Comparison of ENCODE assay signal across 18 mouse cellular contexts in the genomic region with DNA sequence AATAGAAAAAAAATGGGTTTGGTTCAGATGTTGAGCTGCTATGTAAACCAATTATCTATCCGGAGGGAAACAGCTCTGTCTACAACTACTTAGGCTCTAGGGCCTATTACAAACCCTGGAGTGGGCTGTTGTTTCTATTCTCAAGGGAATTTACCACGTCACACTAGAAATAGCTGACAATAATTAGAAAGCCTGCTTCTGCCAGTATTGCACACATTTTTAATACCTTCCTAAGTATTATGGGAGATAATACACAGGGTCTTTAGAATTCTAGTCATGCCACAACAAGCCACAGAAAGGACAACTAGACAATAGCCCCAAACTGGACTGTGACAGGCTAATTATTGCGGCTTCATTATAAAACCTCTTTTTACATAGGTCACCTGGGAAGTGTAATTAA.
DNase-seq lines count a peak whose midpoint lies in the region; ATAC-seq lines count a peak whose summit lies in the region.
"Had no signal": no experiment of that assay in that cellular context is flagged by ENCODE, and none has a peak within 500 bp of the region (broad histone marks: within the 10 kb centered on the region; RNA-seq: fewer than 3 reads in every experiment).

No protein-coding gene starts in this region.

- peak; percentile 24 for DNase-seq in hindbrain, embryonic 11.5 days (ENCODE audit: low spot score)
- no peak for DNase-seq in hindbrain, embryonic 10.5 days (ENCODE audit: low spot score)
- DNase-seq in midbrain, embryonic 14.5 days, result peak; percentile 75
- DNase-seq in testis, postnatal 10 days (ENCODE audit: low spot score), result no peak
- no peak for DNase-seq in spleen, postnatal 36 days (ENCODE audit: low spot score in 2 of 2)
- no peak for DNase-seq in thymus, postnatal 4 days
- DNase-seq: adrenal gland, postnatal 10 days; cerebellum, postnatal 10 days; heart, postnatal 36 days; kidney, adult 18-20 months; kidney, postnatal 36 days; lung, postnatal 10 days; right cerebral cortex, postnatal 4 days had no signal

- H3K27ac ChIP-seq in hindbrain, embryonic 11.5 days (ENCODE audit: low read depth, low read length), result no peak overlapping the region
- H3K27ac ChIP-seq in hindbrain, embryonic 10.5 days, result no peak overlapping the region
- no peak overlapping the region for H3K27ac ChIP-seq in forebrain, embryonic 16.5 days (ENCODE audit: low read length)
- H3K27ac ChIP-seq in midbrain, embryonic 14.5 days (replicated peaks; ENCODE audit: low read depth, low read length), result peak overlapping the region; percentile 28; the same call in 1 of the 2 replicates
- H3K27ac ChIP-seq: heart, embryonic 10.5 days; liver, embryonic 14.5 days; stomach, embryonic 15.5 days had no signal

- H3K4me1 ChIP-seq in hindbrain, embryonic 11.5 days (replicated peaks; ENCODE audit: control insufficient read depth, insufficient read depth, low read length), result no peaks in the 10 kb centered on the region
- 0 out of 2 replicates have a peak, but pooled peaks cover 6% of the 10 kb centered on the region for H3K4me1 ChIP-seq in hindbrain, embryonic 10.5 days (replicated peaks)
- peaks cover 3% of the 10 kb centered on the region; the same call in 1 of the 2 replicates for H3K4me1 ChIP-seq in forebrain, embryonic 16.5 days (replicated peaks; ENCODE audit: control insufficient read depth, insufficient read depth, low read length)
- H3K4me1 ChIP-seq in midbrain, embryonic 14.5 days (ENCODE audit: control insufficient read depth, insufficient read depth, low read length), result 0 out of 2 replicates have a peak, but pooled peaks cover 3% of the 10 kb centered on the region
- H3K4me1 ChIP-seq: heart, embryonic 10.5 days; stomach, embryonic 15.5 days had no signal

- no peaks in the 10 kb centered on the region for H3K9me3 ChIP-seq in hindbrain, embryonic 11.5 days (ENCODE audit: control insufficient read depth, low read length)
- no peaks in the 10 kb centered on the region for H3K9me3 ChIP-seq in hindbrain, embryonic 10.5 days
- no peaks in the 10 kb centered on the region for H3K9me3 ChIP-seq in forebrain, embryonic 16.5 days (ENCODE audit: control insufficient read depth, low read length)
- H3K9me3 ChIP-seq in midbrain, embryonic 14.5 days (ENCODE audit: control insufficient read depth, low read length), result no peaks in the 10 kb centered on the region
- H3K9me3 ChIP-seq: G1E; heart, embryonic 10.5 days; stomach, embryonic 15.5 days had no signal

- H3K4me3 ChIP-seq in hindbrain, embryonic 11.5 days (ENCODE audit: low read depth, low read length), result no peak overlapping the region
- no peak overlapping the region for H3K4me3 ChIP-seq in hindbrain, embryonic 10.5 days
- no peak overlapping the region for H3K4me3 ChIP-seq in forebrain, embryonic 16.5 days (replicated peaks; ENCODE audit: low read length)
- no peak overlapping the region for H3K4me3 ChIP-seq in midbrain, embryonic 14.5 days (replicated peaks; ENCODE audit: low read depth, low read length)
- H3K4me3 ChIP-seq: heart, embryonic 10.5 days; stomach, embryonic 15.5 days had no signal

- peak; percentile 84 for ATAC-seq in hindbrain, embryonic 11.5 days (ENCODE audit: low FRiP score)
- ATAC-seq in forebrain, embryonic 16.5 days, result peak; percentile 91
- peak; percentile 86 for ATAC-seq in midbrain, embryonic 14.5 days (ENCODE audit: low FRiP score, low TSS enrichment)

- H3K36me3 ChIP-seq in hindbrain, embryonic 11.5 days (ENCODE audit: control insufficient read depth, insufficient read depth, low read length), result no peaks in the 10 kb centered on the region
- no peaks in the 10 kb centered on the region for H3K36me3 ChIP-seq in hindbrain, embryonic 10.5 days
- no peaks in the 10 kb centered on the region for H3K36me3 ChIP-seq in forebrain, embryonic 16.5 days (ENCODE audit: control insufficient read depth, insufficient read depth)
- H3K36me3 ChIP-seq in midbrain, embryonic 14.5 days (ENCODE audit: control insufficient read depth, insufficient read depth, low read length), result no peaks in the 10 kb centered on the region
- H3K36me3 ChIP-seq: G1E; heart, embryonic 10.5 days; stomach, embryonic 15.5 days had no signal

- WGBS in hindbrain, embryonic 11.5 days, result 49% methylated on average over 3 of the region's 3 CpGs
- WGBS in hindbrain, embryonic 10.5 days, result 65% methylated on average over 3 of the region's 3 CpGs
- WGBS in forebrain, embryonic 16.5 days, result 4% methylated on average over 3 of the region's 3 CpGs
- WGBS in midbrain, embryonic 14.5 days, result 11% methylated on average over 3 of the region's 3 CpGs

- H3K4me2 ChIP-seq in hindbrain, embryonic 11.5 days (replicated peaks; ENCODE audit: low read depth, low read length), result no peak overlapping the region
- H3K4me2 ChIP-seq in forebrain, embryonic 16.5 days (ENCODE audit: low read length), result no peak overlapping the region
- no peak overlapping the region for H3K4me2 ChIP-seq in midbrain, embryonic 14.5 days (ENCODE audit: low read length)
- H3K4me2 ChIP-seq: stomach, embryonic 15.5 days had no signal

- H3K27me3 ChIP-seq in hindbrain, embryonic 11.5 days (ENCODE audit: control insufficient read depth, insufficient read depth, low read length), result no peaks in the 10 kb centered on the region
- no peaks in the 10 kb centered on the region for H3K27me3 ChIP-seq in hindbrain, embryonic 10.5 days (ENCODE audit: insufficient read depth, poor library complexity, severe bottlenecking)
- H3K27me3 ChIP-seq in forebrain, embryonic 16.5 days (replicated peaks; ENCODE audit: control insufficient read depth, insufficient read depth, low read length), result no peaks in the 10 kb centered on the region
- H3K27me3 ChIP-seq in midbrain, embryonic 14.5 days (ENCODE audit: control insufficient read depth, insufficient read depth, low read length), result no peaks in the 10 kb centered on the region
- H3K27me3 ChIP-seq: stomach, embryonic 15.5 days had no signal

- no peak overlapping the region for H3K9ac ChIP-seq in hindbrain, embryonic 11.5 days (ENCODE audit: low read depth, low read length)
- H3K9ac ChIP-seq in forebrain, embryonic 16.5 days (replicated peaks; ENCODE audit: low read depth, low read length), result no peak overlapping the region
- H3K9ac ChIP-seq in midbrain, embryonic 14.5 days (replicated peaks; ENCODE audit: low read length), result no peak overlapping the region
- H3K9ac ChIP-seq: liver, embryonic 14.5 days; stomach, embryonic 15.5 days had no signal

Comparison
In these comparisons a context has a peak if more than half of its experiments do, and no peak if none do; other contexts are left out.
1. DNase-seq: peak in hindbrain, embryonic 11.5 days (single experiment) and midbrain, embryonic 14.5 days (single experiment); none in hindbrain, embryonic 10.5 days (single experiment), testis, postnatal 10 days (single experiment), spleen, postnatal 36 days (0 of 2) and thymus, postnatal 4 days (single experiment).
2. Peak in every context shown above with its lines, with median percentiles within 50 percentile points of each other: ATAC-seq.